Mouse (Mus musculus) embryo, embryonic 11 days (tissue): ENCODE measurements around the gene Itgb4.
A peak's percentile ranks its signal among the peaks of the same experiment; 100 is the strongest.

Experiments
- DNase-seq: peaks from one replicate; pipeline ENCODE4 v3.0.0-alpha.2; 2015

The Itgb4 gene

DNA sequence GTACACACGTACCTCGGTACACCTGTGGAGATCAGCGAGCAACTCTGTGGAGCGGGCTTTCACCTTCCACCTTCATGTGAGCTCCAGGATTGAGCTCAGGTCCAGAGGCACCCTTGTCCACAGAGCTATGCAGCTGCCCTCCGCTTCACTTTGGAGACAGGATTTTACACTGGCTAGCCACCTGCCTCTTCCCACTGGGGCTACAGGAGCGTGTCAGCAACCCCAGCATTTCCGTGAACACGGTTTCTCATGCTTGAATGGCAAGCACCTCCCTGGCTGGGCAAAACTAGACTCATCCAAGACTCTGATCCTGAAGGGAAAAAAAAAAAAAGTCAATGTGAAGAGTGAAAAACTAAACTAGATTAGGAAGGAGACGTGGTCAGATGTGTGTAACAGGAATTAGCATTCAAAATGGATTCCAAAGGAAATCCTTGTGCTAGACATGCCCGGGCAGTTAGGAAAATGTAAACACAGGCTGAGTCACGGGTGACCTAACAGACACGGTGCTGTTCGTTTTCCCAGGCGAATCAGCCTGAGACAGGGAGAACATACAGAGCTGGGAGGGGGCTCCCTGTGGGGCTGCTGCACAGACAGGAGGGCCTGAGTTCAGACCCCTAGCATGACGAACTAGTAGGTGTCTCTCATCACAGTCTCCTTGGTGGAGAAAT, 4.4 kb upstream of the Itgb4 start:
- DNase-seq, result no peak

DNA sequence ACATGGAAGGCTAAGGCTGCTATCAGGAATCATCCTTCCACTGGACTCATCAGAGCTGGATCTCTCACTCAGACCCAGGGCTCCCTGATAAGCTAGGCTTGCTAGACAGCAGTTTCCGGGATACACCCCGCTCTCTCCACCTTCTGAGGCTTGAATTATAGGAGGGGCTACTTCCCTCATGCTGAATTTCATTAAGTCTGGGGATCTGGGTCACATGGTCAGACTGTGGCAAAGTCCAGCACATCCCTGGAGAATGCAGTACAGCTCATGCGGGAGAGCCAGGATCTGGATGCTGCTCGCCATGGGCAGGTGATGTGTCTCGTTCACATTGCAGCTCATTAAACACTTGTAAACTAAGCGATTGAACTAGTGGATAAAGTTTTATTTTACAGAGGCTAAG, 3.5 kb upstream of the Itgb4 start:
- no peak for DNase-seq

DNA sequence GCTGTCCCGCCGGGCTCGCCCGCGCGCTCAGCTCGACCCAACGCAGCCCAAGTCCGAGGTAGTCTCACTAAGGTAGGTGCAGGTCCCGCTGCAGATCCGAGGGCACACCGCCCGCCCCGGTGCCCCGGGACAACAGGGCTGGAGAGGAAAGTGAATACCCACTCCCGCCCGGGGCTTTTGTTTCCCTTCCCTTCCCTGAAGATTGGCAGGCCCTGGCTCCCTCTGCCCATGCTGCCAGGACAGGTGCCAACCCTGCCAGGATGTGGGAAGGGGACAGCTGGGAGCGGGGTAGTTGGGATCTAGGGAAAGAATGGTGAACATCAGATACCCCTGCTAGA, 543 bp downstream of the Itgb4 start:
- no peak for DNase-seq

DNA sequence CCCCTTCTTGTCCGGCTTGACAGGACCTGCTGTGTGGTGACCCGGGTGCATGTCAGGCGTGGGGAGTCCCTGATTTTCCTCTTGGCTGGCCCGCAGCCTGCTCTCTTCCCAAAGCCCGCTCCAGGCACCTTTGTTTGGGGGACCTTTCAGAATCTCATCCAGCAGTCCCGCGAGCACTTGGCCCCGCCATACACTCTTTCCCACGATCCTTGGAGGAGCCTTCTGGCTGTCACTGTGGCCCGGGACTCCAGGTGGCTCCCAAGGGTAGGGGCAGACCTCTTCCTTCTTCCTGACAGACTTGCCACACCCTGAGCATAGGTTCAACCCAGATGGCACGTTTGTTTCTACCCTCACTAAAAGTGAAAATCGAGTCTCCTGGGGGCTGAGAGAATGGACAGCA, 1.0 kb downstream of the Itgb4 start:
- no peak for DNase-seq

DNA sequence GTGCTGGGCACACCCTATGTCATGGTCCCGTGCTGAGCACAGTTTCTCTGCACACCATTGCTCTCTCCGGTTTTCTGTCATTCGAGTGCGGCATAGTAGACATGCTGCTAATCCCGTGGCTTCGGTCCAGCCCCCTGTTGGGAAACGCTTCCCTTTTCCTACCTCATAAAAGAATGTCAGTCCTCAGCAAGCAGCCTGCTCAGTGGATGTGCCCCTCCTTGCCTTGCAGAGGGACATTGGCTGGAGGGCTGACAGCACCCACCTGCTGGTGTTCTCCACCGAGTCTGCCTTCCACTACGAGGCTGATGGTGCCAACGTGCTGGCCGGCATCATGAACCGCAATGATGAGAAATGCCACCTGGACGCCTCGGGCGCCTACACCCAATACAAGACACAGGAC, 8.0 kb downstream of the Itgb4 start:
- DNase-seq, result no peak

DNA sequence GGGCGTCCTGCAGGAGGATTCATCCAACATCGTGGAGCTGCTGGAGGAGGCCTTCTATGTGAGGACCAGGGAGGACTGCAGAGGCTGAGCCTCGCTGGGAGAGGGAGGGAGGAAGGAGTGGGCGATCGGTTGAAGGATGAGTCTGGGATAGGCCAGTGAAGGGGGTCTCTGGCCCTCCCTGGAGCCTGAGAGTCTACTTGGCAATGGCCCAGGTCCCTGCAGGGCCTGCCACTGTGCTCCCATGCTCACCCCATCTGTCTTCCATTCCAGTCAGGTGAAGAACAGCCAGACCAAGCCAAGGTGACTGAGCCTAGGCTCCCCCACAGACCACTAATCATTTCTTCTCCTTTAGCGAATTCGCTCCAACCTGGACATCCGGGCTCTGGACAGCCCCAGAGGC, 8.8 kb downstream of the Itgb4 start:
- DNase-seq, result no peak

DNA sequence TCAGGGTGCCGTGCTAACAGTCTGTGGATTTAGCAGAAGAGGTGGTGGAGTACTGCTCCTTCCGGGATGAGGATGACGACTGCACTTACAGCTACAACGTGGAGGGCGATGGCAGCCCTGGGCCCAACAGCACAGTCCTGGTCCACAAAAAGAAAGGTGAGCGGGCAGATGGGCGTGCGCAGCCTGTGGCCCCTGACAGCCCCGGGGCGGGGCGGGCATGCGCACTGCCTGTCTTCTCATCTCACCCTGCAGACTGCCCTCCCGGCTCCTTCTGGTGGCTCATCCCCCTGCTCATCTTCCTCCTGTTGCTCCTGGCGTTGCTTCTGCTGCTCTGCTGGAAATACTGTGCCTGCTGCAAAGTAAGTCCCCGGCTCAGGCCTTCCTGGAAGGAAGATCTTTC, 15.2 kb downstream of the Itgb4 start:
- no peak for DNase-seq

DNA sequence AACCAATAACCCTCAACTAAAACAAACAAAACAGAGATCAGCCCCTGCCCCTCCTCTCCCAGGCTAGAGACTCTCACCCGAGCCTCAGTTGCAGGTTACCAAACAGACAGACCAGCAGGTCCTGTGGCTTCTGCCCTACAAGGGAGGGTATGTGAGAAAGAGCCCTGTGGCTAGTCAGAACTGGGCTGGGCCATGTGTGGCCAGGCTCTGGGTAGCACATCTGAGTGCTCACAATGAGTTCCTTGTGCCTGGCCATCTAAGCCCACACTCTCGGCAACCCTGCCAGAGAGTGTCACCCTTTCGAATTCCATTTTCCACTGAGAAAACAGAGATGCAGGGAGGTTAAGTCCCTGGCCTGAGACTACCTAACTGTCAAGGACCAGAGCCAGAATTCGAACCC, 17.6 kb downstream of the Itgb4 start:
- no peak for DNase-seq

DNA sequence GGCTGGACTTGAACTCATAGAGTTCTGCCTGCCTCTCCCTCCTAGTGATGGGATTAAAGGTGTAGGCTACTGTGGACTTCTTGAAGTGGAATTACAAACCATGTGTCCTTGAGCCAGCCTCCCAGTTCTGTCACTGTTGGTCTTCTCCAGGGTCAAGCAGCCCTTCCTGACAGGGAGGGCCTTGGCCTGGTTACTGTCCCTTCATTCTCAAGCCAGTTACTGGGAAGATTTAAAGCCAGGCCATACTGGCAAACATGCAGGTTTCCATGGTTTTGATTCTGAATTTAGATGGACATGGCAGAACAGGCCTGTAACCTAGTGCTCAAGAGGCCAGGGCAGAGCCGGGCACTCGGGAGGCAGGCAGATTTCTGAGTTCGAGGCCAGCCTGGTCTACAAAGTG, 20.7 kb downstream of the Itgb4 start:
- DNase-seq, result no peak

DNA sequence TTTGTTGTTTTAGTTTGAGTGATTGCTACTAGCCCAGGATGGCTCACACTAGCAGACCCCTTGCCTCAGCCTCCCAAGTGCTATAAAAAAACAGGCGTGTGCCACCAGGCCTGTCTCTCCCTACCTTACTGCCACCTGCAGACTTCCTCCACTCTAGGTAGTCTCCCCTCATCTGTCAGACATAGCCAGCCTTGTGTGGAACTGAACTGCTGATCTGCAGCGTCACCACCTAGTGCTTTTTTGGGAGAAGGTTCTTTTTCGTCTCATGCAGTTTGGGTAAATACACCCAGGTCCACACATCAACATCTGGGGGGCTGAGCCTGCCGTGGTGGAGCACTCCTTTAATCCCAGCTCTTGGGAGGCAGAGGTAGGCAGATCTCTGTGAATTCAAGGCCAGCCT, 22.5 kb downstream of the Itgb4 start:
- DNase-seq, result no peak

DNA sequence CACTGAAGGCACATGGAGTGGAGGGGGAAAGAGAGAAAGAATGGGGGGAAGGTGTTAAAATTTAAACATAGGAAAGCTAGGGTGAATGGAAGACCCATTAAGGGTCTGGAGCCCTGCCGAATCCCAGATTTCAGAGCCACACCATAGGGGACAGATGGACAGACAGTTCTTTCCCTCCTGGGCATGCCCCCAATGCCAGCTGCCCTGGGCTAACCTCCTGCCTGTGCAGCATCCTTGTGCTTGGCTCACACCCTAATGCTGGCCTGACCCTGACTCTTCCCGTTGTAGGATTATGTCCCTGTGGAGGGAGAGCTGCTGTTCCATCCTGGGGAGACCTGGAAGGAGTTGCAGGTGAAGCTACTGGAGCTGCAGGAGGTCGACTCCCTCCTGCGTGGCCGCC, 23.2 kb downstream of the Itgb4 start:
- no peak for DNase-seq

DNA sequence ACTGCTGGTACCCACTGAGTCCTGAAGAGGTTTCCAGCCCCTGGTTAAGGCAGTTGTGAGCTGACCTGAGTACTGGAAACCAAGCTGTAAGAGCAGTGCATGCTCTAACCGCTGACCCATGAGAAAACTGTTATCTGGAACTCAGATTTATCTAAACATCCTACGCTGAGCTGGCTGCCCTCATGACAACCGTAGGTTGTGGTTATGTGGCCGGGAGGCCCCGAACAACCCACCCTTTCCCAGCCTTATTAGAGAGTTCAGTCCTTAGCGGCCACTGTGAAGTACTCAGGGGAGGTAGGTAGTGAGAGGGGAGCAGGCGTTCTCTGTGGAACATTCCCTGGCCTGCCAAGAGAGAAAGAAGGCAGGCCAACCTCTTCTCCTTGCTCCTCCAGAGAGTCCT, 24.5 kb downstream of the Itgb4 start:
- DNase-seq, result no peak

DNA sequence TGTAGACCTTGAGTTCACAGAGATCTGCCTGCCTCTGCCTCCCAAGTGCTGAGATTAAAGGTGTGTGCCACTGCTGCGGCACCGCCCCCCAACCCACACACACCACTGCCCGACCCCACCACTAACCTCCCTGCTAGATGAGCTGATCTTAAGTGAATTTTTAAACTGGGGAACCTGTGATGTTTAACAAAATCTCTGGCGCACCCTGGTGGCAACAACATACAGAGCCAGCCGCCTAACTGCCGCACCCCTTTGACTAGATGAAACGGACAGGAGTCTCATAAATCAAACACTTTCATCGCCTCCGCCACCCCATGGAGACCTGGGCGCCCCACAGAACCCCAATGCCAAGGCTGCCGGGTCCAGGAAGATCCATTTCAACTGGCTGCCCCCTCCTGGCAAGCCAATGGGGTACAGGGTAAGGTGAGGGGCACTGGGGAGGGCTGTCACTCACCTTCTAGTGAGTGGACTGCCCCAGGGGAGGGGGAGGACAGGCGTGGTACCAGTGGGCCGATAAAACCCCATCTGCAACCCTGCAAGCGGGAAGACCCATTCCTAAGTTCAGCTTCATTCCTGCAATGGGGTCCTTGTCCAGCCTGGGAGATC, 25.1 kb downstream of the Itgb4 start:
- peak; percentile 88 for DNase-seq

DNA sequence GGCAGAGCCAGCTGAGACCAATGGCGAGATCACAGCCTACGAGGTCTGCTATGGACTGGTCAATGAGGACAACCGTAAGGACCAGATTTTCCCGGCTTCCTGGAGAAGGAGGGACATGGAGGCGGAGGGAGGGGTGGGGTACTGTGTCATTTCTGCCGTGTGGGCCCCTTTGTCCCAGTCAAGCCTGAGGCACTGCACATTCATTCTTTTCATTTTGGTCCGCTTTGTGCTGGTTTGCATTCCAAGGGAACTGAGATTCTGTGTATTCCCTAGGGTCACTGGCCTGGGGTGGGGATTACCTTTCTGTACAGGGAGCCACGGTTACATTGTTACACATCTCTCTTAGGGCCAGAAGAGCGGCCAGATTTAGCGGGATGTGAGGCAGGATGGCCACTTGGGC, 26.1 kb downstream of the Itgb4 start:
- DNase-seq, result no peak

DNA sequence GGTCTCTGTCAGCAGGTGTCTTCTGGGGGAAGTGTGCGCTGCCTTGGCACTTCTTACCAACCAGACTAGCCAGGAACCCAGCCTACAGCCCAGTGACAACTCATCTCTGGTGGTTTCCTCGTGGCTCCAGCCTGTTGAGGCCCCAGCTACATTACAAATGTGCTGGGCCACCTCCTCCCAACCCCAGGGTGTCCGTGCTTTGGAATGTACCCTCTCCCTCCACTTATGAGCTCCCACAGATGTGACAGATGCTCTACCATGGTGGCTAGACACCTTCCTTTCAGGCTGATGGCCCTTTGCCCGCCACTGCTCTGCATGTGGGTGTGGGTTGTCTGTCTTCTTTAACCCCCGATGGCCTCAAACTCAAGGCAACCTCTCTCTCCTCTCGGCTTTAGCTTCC, 27.2 kb downstream of the Itgb4 start:
- DNase-seq, result no peak

DNA sequence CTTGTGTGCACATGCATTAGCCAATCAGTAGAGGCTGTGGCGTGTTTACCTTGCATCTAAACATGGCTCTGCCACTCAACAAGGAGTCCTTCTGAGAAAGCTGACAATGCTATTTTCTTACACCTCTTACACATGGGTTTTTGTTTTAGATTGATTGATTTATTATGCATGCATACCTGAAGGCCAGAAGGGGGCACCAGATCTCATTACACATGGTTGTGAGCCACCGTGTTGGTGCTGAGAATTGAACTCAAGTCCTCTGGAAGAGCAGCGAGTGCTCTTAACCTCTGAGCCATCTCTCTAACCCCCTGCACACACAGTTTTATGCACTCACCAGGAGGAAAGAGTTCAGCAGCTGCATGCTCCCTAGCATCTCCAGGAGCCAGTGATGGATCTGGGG, 28.4 kb downstream of the Itgb4 start:
- DNase-seq, result no peak

DNA sequence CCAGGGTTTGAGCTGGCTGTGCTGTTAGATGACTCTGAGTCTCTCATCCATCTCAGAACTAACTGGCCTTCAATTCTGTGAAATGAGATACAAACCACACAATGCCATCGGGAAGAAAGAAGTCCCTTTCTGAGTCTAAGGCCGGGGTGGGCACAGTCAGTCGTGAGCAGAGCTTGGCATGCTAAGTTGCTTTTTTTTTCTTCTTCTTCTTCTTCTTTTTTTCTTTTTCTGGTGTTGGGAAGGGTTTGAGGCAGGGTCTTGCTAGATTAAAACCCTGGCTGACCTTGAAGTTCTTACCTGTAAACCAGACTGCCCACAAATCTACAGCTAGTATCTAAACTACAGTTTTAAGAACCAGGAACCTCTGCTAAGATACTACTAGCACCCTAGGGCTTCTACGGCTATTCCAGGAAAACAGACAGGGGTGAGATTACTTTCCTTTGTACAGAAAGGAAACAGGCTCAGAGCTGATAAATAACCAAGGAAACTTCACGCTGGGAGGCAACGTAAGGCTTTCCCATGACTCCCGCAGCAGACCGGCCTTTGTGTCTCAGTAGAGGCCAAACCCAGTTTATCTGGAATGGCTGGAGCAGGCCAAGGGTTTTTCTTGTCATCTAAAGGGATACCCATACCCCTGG, 29.8 kb downstream of the Itgb4 start:
- no peak for DNase-seq

DNA sequence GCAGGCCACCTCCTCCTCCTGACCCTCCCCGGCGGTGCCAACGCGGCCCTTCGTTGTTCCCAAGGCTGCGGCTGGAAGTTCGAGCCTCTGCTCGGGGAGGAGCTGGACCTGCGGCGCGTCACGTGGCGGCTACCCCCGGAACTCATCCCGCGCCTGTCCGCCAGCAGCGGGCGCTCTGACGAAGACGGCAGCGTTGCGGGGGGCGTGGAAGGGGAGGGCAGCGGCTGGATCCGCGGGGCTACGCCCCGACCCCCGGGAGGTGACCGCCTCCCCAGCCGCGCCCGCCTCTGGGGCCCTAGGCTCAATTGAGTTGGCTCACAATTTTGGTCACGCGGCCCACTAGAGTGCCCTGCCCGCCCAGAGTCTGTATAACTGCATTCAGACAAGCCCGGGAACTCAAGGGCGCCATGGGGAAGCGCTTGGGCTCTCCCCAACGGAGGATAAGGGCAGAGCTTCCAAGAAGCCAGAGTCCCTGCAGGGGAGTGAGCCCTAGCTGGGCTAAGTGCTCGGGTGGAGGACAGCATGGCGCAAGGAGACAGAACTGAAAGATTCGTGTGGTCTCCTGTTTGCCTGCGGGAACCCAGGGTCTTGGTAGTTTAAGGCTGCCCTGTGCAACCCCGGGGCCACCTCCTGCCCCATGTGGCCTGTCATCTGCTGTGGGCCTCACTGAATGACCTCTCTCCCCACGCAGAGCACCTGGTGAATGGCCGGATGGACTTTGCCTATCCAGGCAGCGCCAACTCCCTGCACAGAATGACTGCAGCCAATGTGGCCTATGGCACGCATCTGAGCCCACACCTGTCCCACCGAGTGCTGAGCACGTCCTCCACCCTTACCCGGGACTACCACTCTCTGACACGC, 30.6 kb downstream of the Itgb4 start:
- peak; percentile 89 for DNase-seq

DNA sequence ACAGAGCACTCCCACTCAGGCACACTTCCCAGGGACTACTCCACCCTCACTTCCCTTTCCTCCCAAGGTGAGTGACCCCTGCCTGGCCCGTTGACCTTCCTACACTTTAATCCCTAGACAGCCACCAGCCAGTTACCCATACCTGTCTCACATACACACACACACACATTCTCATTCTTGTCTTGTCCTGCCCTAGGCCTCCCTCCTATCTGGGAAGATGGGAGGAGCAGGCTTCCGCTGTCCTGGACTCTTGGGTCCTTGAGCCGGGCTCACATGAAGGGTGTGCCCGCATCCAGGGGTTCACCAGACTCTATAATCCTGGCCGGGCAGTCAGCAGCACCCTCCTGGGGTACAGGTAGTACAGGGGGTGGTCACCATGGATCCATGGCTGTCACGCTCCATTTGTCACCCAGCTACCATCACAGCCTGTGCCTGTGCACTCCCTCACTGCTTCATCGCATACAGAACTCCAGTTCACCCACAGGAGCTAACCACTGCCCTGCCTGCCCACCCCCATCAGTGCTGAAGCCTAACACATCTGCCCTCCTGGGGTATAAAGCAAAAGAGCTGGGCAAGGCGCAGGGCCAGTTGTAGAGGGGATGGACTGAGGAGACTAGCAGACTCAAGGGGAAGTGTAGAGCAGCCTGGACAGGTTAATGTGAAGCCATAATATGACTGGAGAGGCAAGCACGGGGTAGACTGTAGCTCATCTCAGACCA, 31.4 kb downstream of the Itgb4 start:
- DNase-seq, result no peak

DNA sequence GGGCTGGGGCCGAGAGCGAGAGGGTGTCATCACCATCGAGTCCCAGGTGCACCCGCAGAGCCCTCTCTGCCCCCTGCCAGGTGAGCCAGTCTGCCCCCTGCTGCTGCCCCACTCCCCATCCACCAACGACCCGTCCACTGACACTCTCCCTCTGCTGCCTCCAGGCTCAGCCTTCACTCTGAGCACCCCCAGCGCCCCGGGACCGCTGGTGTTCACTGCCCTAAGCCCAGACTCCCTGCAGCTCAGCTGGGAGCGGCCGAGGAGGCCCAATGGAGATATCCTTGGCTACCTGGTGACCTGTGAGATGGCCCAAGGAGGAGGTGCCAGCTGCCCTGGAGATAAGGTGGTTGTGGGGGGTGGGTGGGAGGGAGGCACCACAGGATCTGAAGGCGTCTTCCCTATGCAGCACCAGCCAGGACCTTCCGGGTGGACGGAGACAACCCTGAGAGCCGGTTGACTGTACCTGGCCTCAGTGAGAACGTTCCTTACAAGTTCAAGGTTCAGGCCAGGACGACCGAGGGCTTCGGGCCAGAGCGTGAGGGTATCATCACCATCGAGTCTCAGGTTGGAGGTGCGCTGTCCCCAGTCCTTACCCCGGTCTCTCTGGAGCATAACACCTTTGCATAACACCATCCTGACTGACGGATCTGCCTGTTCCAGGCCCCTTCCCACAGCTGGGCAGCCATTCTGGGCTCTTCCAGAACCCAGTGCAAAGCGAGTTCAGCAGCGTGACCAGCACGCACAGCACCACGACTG, 32.8 kb downstream of the Itgb4 start:
- no peak for DNase-seq

DNA sequence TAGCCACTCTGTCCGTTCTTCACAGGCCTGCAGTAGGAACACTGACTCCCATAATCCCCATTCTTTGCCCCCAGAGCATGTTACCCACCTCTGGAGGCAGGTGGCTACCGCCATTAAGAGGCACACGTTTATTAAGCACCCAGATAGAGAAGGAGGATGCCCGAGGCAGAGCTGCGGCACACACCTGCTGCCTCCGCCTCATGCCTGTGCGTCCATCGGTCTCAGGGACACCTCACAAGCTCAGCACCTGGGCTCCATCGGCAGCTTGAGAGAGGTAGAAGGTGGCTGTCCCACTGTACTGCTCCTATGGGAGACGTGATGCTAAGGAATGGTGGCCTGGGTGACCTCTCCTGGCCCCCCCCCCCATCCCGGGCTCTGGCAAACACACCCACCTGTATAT, 33.9 kb downstream of the Itgb4 start:
- DNase-seq, result no peak

DNA sequence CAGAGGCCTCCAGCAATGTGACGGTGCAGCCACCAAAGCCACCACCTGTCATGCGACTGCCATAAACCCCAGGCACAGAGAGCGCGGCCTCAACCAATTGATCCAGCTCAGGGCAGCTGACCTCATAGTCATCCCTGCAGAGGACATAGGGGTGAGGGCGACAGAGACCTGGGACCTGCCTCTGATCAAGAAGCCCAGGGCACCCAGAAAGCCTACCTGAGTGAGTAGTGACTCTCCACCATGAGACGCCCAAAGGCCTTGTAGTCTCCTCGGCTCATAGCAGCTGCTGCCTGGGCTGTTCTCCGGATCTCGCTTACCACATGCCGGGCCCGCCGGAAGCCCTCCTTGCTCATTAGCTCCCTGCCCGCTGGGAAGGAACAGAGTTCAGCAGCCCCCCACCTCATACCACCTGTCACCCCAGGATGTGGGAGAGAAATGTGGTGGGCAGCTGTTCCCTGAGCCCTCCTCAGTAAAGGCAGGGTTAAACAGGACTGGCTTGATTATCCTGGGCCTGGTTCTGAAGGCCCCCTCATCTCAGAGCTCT, 34.4 kb downstream of the Itgb4 start:
- DNase-seq, result no peak
